Mouse (Mus musculus): Measurements from ENCODE around the gene Kalrn. TPM values are rescaled to one million over a fixed set of nuclear protein-coding genes. Genes with fewer than 3 reads are reported as not detected.

Kalrn gene
- total and polyA plus RNA-seq, 2 experiments from 2014 or later: 23.6 to 148 TPM

DNA sequence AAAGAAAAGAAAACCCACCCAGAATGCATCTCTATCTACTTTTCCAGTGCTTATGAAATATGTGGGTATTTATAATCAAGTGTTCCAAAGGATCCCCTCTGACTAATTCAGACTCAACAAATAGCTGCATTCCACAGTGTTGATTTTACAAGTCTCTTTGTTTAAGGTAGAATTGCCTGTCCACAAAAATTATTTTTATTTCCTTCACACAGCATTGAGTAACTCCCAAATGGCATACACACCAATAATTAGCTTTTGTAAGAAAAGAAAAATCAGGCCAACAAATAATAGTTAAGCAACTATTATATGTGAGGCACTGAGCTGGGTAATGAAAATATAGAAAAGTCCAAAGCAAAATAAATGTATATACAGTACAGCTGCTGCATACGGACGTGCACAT is 12.9 kb downstream of the Kalrn start:
- Histone ChIP-seq H3K4me2 (ENCODE audit: low read depth) (no peak overlapping the region), H3K9ac (no peak overlapping the region), H3K9me3 (ENCODE audit: low read length) (no peaks in the 10 kb centered on the region), H3K27me3 (ENCODE audit: insufficient read depth, low read length) (no peaks in the 10 kb centered on the region), H3K4me3 (ENCODE audit: low read depth, low read length) (no peak overlapping the region), H3K4me1 (ENCODE audit: insufficient read depth) (peaks cover 20% of the 10 kb centered on the region), H3K36me3 (ENCODE audit: insufficient read depth) (no peaks in the 10 kb centered on the region), H3K27ac (ENCODE audit: low read depth, low read length) (no peak overlapping the region)
- ATAC-seq (no peak), DNase-seq (no peak)
- WGBS: 81% methylated on average over 2 of the region's 2 CpGs
- TF ChIP-seq CTCF (IDR thresholded peaks at IDR 0.05; ENCODE audit: low read depth): no peak

DNA sequence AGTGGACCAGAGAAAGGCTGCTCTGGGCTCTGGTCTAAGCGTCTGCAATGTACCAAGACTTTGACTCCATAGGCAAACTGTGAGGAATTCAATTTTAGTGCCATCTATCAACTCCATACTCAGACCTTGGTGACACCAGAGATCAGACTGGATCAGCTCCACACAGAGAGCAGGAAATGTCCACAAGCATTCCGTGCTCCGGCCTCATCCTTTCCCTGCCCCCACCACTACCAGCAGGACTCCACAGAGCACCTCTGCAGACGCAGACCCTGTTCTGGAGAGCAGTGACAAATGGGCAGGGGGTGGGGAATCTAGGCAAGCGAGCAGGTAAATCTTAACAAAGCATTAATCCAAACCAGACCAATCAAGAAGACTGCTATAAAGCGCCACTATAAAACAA is 15.4 kb downstream of the Kalrn start:
- Histone ChIP-seq H3K4me1 (ENCODE audit: insufficient read depth) (peaks cover 14% of the 10 kb centered on the region), H3K36me3 (ENCODE audit: insufficient read depth) (no peaks in the 10 kb centered on the region), H3K27ac (ENCODE audit: low read depth, low read length) (no peak overlapping the region), H3K9ac (no peak overlapping the region), H3K9me3 (ENCODE audit: low read length) (no peaks in the 10 kb centered on the region), H3K4me2 (ENCODE audit: low read depth) (no peak overlapping the region), H3K27me3 (ENCODE audit: insufficient read depth, low read length) (no peaks in the 10 kb centered on the region), H3K4me3 (ENCODE audit: low read depth, low read length) (no peak overlapping the region)
- TF ChIP-seq CTCF (IDR thresholded peaks at IDR 0.05; ENCODE audit: low read depth): no peak
- DNase-seq: no peak
- 69% methylated on average over 6 of the region's 6 CpGs for WGBS
- ATAC-seq: no peak

DNA sequence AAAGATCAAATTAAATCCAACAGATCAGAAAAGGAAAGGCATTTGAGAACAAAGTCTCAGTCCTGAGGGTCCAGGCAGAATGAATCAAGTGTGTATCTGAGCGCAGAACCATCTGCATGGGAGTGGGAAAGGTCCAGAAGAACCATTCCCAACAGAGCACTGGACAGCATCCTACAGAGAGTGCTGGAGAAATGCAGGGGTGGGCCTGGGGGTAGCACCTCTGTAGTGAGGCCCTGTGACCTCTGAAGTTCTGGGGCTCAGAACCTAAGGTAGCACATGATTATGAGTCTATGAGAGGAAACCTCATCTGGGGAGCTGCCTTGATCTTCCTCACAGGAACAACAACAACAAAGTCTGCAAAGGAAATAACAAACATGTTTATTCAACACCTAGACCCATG is 20.6 kb downstream of the Kalrn start:
- 71% methylated on average over 1 of the region's 1 CpGs for WGBS
- Histone ChIP-seq H3K27ac (ENCODE audit: low read depth, low read length) (no peak overlapping the region), H3K9ac (no peak overlapping the region), H3K4me3 (ENCODE audit: low read depth, low read length) (no peak overlapping the region), H3K36me3 (ENCODE audit: insufficient read depth) (no peaks in the 10 kb centered on the region), H3K4me1 (ENCODE audit: insufficient read depth) (0 out of 2 replicates have a peak, but pooled peaks cover 9% of the 10 kb centered on the region), H3K27me3 (ENCODE audit: insufficient read depth, low read length) (no peaks in the 10 kb centered on the region), H3K9me3 (ENCODE audit: low read length) (no peaks in the 10 kb centered on the region), H3K4me2 (ENCODE audit: low read depth) (no peak overlapping the region)
- ATAC-seq (no peak), DNase-seq (no peak)
- no peak for TF ChIP-seq CTCF (IDR thresholded peaks at IDR 0.05; ENCODE audit: low read depth)

DNA sequence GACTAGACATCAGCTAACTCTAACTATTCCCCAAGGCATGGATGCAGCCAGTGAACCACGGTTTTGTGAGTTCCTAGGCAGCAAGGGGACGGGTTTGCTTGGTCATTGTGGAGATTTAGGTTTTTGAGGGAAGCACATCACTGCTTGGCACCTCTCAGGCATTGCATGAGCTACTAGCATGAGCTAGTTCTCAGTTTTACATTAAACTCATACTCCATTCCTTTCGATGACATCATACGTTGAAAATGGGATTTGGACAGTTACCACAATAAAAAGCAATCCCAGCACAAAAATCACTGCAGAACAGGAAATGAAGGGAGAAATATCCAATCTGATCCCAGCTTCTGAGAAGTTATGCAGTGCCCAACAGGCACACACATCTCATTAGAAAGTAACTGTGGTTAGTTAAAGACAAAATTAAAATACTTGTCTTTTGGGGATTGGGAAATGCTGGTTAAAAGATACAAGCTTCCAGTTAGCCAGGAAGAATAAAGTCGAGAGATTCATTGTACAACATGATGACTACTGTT is 23.8 kb downstream of the Kalrn start:
- TF ChIP-seq CTCF (IDR thresholded peaks at IDR 0.05; ENCODE audit: low read depth): no peak
- H3K9ac ChIP-seq: no peak overlapping the region
- H3K4me3 ChIP-seq (ENCODE audit: low read depth, low read length): no peak overlapping the region
- peaks cover 12% of the 10 kb centered on the region; the same call in 1 of the 2 replicates for H3K4me1 ChIP-seq (ENCODE audit: insufficient read depth)
- WGBS: 87% methylated on average over 5 of the region's 5 CpGs
- no peak overlapping the region for H3K27ac ChIP-seq (ENCODE audit: low read depth, low read length)
- no peaks in the 10 kb centered on the region for H3K27me3 ChIP-seq (ENCODE audit: insufficient read depth, low read length)
- no peak for ATAC-seq
- H3K9me3 ChIP-seq (ENCODE audit: low read length): no peaks in the 10 kb centered on the region
- no peak overlapping the region for H3K4me2 ChIP-seq (ENCODE audit: low read depth)
- no peaks in the 10 kb centered on the region for H3K36me3 ChIP-seq (ENCODE audit: insufficient read depth)
- DNase-seq: no peak

DNA sequence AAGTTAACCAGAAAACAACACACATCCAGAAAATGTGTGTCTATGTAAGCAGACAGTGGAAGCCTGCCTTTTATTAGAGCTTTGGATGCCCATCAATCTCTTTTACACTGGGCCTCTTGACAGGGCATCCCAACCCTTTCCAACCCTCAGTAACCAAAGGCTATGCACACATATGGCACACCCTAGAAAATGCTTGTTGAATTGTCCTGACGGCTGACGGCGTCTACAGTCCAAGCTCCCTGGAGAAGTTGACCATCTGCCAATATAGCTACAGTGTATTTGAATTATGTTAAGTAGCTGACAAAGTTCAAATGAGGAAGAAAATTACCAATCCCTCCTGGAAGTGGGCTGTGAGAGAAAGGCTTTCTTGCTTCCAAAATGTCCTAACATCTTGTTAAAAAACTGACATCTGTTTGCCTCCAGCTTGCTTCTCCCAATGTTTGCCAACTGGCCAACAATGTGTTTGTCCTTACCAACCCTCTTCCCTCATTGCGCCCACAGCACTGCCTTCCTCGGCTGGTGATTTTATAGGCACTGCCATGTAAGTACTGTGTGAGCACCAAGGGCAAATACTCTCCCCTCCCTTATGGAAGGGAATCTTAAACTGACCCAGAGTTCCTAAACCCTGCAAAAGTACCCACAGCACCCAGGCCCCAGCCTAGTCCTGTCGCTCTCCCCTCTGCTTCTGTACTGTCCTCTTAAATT is 26.4 kb downstream of the Kalrn start:
- Histone ChIP-seq H3K9me3 (ENCODE audit: low read length) (no peaks in the 10 kb centered on the region), H3K4me1 (ENCODE audit: insufficient read depth) (peaks cover 12% of the 10 kb centered on the region; the same call in 1 of the 2 replicates), H3K4me2 (ENCODE audit: low read depth) (no peak overlapping the region), H3K4me3 (ENCODE audit: low read depth, low read length) (no peak overlapping the region), H3K36me3 (ENCODE audit: insufficient read depth) (no peaks in the 10 kb centered on the region), H3K27ac (ENCODE audit: low read depth, low read length) (no peak overlapping the region), H3K9ac (no peak overlapping the region), H3K27me3 (ENCODE audit: insufficient read depth, low read length) (no peaks in the 10 kb centered on the region)
- ATAC-seq (peak; percentile 53), DNase-seq (peak; percentile 52)
- TF ChIP-seq CTCF (IDR thresholded peaks at IDR 0.05; ENCODE audit: low read depth): no peak
- 29% methylated on average over 6 of the region's 6 CpGs for WGBS

DNA sequence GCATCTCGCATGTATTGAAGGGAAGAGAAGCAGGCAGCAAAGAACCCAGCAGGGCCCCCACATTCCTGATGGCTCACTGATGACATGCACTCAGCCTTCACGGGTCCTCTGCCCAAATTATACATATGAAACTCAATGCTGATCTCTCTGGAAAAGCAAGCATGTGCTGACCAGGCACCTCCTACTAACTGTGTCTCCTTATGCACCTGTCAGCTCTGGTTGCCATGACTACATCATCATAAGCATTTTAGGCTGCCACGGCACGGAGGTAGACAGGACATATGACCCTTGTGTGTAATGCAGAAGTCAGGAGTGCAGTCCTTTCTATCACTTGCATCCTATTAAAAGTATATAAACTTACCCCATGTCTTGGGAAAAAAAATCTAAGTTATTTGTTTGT is 29.6 kb downstream of the Kalrn start:
- DNase-seq: no peak
- 65% methylated on average over 4 of the region's 4 CpGs for WGBS
- TF ChIP-seq CTCF (IDR thresholded peaks at IDR 0.05; ENCODE audit: low read depth): no peak
- H3K9ac ChIP-seq: no peak overlapping the region
- no peaks in the 10 kb centered on the region for H3K27me3 ChIP-seq (ENCODE audit: insufficient read depth, low read length)
- H3K27ac ChIP-seq (ENCODE audit: low read depth, low read length): no peak overlapping the region
- H3K4me3 ChIP-seq (ENCODE audit: low read depth, low read length): no peak overlapping the region
- no peak overlapping the region for H3K4me2 ChIP-seq (ENCODE audit: low read depth)
- no peak for ATAC-seq
- no peaks in the 10 kb centered on the region for H3K36me3 ChIP-seq (ENCODE audit: insufficient read depth)
- no peaks in the 10 kb centered on the region for H3K9me3 ChIP-seq (ENCODE audit: low read length)
- H3K4me1 ChIP-seq (ENCODE audit: insufficient read depth): peaks cover 12% of the 10 kb centered on the region; the same call in 1 of the 2 replicates

DNA sequence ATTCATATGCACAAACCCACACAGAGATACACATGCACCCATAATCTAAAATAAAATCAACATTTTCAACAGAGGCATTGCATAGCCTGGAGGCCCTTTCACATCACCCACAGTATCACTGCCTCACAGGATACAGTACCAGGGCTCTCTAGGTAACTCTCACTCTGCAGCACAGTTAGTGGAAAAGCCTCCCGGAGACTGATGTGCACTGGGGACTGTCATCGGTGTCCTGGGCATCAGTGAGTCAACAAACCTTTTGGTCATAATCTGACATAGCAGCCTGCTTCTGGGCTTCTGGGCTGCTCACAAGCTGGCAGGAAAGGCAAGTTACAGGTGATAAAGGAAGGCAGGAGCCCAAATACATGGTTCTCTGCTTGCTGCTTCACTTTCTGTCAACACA is 31.0 kb downstream of the Kalrn start:
- H3K27me3 ChIP-seq (ENCODE audit: insufficient read depth, low read length): no peaks in the 10 kb centered on the region
- no peak overlapping the region for H3K4me3 ChIP-seq (ENCODE audit: low read depth, low read length)
- H3K4me1 ChIP-seq (ENCODE audit: insufficient read depth): peaks cover 8% of the 10 kb centered on the region; the same call in 1 of the 2 replicates
- H3K9me3 ChIP-seq (ENCODE audit: low read length): no peaks in the 10 kb centered on the region
- no peaks in the 10 kb centered on the region for H3K36me3 ChIP-seq (ENCODE audit: insufficient read depth)
- no peak for ATAC-seq
- no peak overlapping the region for H3K27ac ChIP-seq (ENCODE audit: low read depth, low read length)
- no peak overlapping the region for H3K9ac ChIP-seq
- 97% methylated on average over 2 of the region's 2 CpGs for WGBS
- TF ChIP-seq CTCF (IDR thresholded peaks at IDR 0.05; ENCODE audit: low read depth): no peak
- no peak for DNase-seq
- H3K4me2 ChIP-seq (ENCODE audit: low read depth): no peak overlapping the region
